Mouse (Mus musculus) liver, embryonic 12.5 days (tissue): Measurements from ENCODE around the gene Ociad1. TPM values are rescaled to one million over a fixed set of nuclear protein-coding genes. Genes with fewer than 3 reads are reported as not detected.
A peak's percentile ranks its signal among the peaks of the same experiment; 100 is the strongest.

Experiments
- ATAC-seq: fragments of 200-750 bp; cut with Nextera tagmentation; 2 replicates; pipeline ENCODE4 v1.8.0; 2017; ENCODE audit warnings: moderate number of reproducible peaks, mild to moderate bottlenecking, moderate library complexity
- H3K27ac ChIP-seq: fragments of 300-500 bp; sonication (generic); 2 replicates; pipeline ENCODE4 v1.5.1; 2016; ENCODE audit warnings: mild to moderate bottlenecking
- H3K27me3 ChIP-seq: fragments of 300-500 bp; sonication (generic); replicated peaks from 2 replicates; pipeline ENCODE4 v1.6.1; 2016; ENCODE audit warnings: mild to moderate bottlenecking, moderate library complexity
- H3K36me3 ChIP-seq: fragments of 300-500 bp; sonication (generic); 2 replicates; pipeline ENCODE4 v1.6.1; 2016; ENCODE audit warnings: mild to moderate bottlenecking, moderate library complexity
- H3K4me1 ChIP-seq: fragments of 300-500 bp; sonication (generic); 2 replicates; pipeline ENCODE4 v1.6.1; 2016
- H3K4me2 ChIP-seq: fragments of 300-500 bp; sonication (generic); 2 replicates; pipeline ENCODE4 v1.6.1; 2016; ENCODE audit warnings: mild to moderate bottlenecking, moderate library complexity
- H3K4me3 ChIP-seq: fragments of 300-500 bp; sonication (generic); 2 replicates; pipeline ENCODE4 v1.5.1; 2016; ENCODE audit warnings: mild to moderate bottlenecking, moderate library complexity
- H3K9ac ChIP-seq: fragments of 300-500 bp; sonication (generic); 2 replicates; pipeline ENCODE4 v1.6.1; 2016; ENCODE audit warnings: mild to moderate bottlenecking, moderate library complexity
- H3K9me3 ChIP-seq: fragments of 300-500 bp; sonication (generic); replicated peaks from 2 replicates; pipeline ENCODE4 v1.6.1; 2016; ENCODE audit warnings: mild to moderate bottlenecking, moderate library complexity
- WGBS: fragments of 180-500 bp; shearing (Covaris S2); methylation state at CpG from one replicate; pipeline ENCODE4 v1.1.7; 2016; ENCODE audit not compliant: insufficient replicate concordance; 5-methylcytosine and 5-hydroxymethylcytosine counted together
- polyA plus RNA-seq: library from polyadenylated mRNA; unstranded; fragments of >200 nt; fragmentation: Nextera tagmentation; extraction: Ambion mirVana; gene quantifications from 2 replicates; pipeline ENCODE4 v1.2.1, GENCODE M21; 2016

Ociad1 gene
- polyA plus RNA-seq, 1 experiment from 2014 or later: 159 TPM

GRCm38 (mm10) chr5:73362791-73363190 lies 70.2 kb downstream of the Ociad1 start:
- peaks cover 34% of the 10 kb centered on the region for H3K27me3 ChIP-seq
- no peaks in the 10 kb centered on the region for H3K36me3 ChIP-seq
- H3K4me1 ChIP-seq: peaks cover 50% of the 10 kb centered on the region
- H3K27ac ChIP-seq: peak overlapping the region; percentile 79; the same call in 1 of the 2 replicates
- WGBS: 80% methylated on average over 5 of the region's 5 CpGs
- no peak overlapping the region for H3K4me3 ChIP-seq
- no peaks in the 10 kb centered on the region for H3K9me3 ChIP-seq
- H3K9ac ChIP-seq: no peak overlapping the region
- H3K4me2 ChIP-seq: no peak overlapping the region
- no peak for ATAC-seq

Other genes starting within 250 kb of the Ociad1 start
- 46.3 and 50.6 TPM in 2 replicates for gene Fryl, start 36.2 kb upstream of the Ociad1 start, polyA plus RNA-seq
- 4.7 and 4.9 TPM in 2 replicates for gene Ociad2, start 48.2 kb downstream of the Ociad1 start, polyA plus RNA-seq
- not detected in 2 replicates for gene Cwh43, start 113.3 kb downstream of the Ociad1 start, polyA plus RNA-seq
- 5.5 and 6.4 TPM in 2 replicates for gene Dcun1d4, start 188.2 kb downstream of the Ociad1 start, polyA plus RNA-seq